Mouse (Mus musculus): Measurements from ENCODE around the gene Slc34a2.

Slc34a2 gene

DNA sequence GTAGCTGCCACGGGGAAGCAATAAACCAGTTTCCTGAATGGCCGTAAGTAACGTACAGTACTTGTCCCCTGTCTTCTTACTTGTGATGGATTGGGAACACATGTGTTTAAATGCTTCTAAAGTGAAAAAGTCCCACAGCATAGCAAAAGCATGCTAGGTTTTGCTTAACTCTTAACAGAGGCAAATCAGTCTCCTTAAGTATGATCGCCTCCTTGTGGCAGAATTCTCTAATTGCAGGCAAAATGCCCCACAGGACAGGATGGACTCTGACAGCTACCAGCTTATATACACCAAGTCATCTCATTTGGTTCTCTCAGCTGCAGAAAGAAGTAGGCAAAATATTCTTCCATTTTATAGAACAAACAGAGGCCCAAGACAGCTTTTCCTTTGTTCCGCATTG is 75.1 kb downstream of the Slc34a2 start:
- DNase-seq: no peak

DNA sequence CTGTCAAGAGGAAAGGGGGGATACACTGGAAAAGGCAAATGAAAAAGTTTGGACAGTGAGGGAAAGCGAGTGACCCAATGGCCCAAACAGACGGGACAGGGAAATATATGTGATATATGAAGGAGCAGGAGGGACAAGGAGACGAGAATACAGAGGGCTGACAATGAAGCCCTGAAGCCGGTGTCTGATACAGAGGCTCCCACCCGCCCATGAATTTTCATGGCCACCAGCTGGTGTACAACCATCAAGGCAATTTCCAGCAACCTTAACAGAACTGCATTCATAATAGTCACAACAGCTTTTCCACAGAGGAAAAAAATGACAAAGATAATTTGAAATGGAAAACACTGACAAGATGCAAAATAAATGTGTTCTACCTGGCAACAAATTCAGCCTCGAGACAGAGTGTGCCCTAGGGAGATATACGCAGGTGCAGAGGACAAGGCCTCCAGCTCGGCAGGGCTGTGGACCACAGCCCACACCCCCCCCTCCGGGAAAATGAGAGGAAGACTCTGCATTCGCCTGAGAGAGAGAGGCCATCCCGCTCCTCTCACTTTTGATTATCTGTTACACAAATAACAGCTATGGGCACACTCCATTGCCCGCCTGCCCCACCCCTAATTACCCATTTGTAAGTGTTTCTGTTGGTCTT is 76.9 kb downstream of the Slc34a2 start:
- no peak for DNase-seq

DNA sequence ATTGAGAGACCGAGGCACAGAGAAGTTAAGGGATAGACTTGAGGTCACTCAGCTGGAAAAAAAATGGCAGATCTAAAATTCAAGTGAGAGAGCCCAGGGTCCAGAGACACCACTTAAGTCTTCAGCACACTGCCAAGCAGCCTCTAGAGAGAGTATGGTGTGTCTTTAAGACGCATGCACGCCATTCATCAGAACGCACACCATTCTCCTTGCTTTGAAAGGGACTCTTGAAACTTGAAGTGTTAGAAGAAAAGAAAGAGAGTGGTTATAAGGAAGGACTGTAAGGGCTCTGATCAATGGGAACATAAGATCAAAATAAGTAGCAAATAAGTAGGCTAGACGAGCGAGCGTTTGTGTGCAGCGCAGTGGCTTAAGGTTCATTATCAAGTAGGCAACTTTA is 80.3 kb downstream of the Slc34a2 start:
- DNase-seq: no peak

DNA sequence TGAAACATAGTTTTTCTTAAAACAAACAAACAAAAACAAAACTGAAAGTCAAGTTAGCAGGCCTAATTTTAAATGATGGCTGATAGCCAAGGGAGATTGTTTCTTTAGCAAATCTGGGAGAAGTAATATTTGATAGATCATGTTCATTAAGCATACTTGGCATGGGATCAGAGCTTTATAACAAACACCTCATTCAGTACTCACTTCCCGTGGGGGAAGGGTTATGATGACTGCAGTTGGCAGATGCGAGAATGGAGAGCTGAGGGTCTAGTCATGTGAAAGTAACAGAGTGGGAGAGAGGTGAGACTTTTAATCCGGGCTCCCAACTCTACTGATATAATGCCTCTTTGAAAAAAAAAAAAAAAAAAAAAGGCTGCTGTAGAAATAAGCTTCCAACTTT is 81.8 kb downstream of the Slc34a2 start:
- peak; percentile 82 for DNase-seq

Data from retina, postnatal 1 day (tissue).